Mouse (Mus musculus) ovary, adult 2 months (tissue): ENCODE data around the gene Ikzf1. TPM values are rescaled to one million over a fixed set of nuclear protein-coding genes. Genes with fewer than 3 reads are reported as not detected.

Experiments used
- polyA plus RNA-seq: library from polyadenylated mRNA; depleted of rRNA; stranded (reverse); fragments of >200 nt; gene quantifications from 2 replicates; pipeline ENCODE4 v1.2.3, GENCODE M21; 2012; rRNA removed

Ikzf1 gene
- polyA plus RNA-seq: 8.9 and 15.7 TPM in 2 replicates

DNA sequence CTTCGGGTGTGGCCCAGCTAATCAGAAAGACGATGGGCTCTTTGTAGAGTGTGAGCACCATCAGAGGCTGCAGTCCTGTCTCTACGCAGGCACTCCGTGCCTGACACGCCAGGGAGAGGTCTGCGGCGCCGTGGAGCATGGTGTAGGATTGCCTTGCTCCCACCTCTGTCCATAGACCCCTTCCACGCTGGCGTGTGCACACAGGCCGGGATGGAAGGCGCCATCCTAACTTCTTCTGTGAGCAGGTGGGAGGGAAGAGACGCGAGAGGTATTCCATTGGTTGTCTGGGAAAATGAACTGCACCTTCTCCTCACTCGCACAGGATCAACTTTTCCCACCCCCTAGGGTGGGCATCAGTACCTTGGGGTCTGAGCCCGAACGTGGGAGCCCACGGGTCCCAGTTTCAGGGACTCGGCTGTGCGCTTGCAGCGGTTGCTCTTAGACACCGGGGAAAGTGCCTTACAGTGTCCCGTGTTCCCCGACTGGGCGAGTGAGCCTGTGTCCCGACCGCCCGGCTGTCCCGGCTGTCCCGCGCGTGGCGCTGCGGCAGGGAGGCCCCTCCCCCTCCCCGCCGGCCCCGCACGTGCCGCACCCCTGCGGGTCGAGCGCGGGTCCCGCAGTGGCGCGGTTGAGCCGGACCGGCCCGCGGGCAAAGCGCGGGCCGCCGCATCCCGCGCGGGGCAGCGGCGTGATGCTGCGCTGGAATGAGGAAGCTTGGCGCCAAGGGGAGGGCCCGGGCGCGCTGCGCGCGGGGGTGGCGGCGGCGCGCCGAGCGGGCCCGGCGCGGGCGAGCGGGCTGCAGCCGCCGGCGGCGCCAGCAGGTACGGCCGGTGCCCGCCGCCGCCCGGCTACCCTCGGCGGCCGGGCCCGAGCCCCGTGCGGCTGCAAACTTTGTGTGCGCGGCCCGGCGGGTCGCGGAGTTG is at the start of gene Ikzf1:
TSS of gene Ikzf1 (plus strand) at position 74 of the 923 bp plus-strand sequence.

DNA sequence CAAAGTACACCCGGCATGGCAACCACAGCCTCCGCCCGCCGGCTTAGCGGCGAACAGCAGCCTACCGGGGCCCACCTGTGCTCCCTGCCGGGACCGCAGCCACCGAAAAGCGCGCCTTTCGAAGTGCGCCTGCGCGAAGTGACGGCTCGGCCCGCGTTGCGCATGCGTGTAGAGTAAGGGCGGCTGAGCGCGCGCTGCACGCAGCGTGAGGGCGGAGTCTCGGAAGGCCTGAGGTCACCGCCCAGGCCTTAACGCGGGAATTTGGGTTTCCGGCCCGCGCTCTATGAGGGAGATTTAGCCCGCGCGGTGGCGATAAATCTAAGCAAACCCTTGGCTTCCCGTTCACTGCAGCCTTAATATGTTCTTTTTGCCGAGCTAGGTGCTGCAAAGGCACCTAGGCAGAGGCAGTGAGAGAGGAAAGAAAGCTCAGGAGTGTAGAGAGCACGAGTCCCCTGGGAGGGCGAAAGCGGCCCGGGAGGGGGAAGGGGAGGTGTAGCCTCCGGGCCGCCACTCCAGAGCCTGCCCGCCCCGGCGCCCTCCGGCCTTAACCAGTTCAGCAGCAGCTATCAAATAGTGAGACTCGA is 124.1 kb downstream of the Ikzf1 start, which contains the start of gene Fignl1:
TSS of gene Fignl1 (minus strand) at position 143 of the 584 bp plus-strand sequence.

Other genes starting within 250 kb of the Ikzf1 start
- gene Spata48, start 222.9 kb upstream of the Ikzf1 start, polyA plus RNA-seq: 0.44 and 13.7 TPM in 2 replicates
- gene Zpbp, start 222.6 kb upstream of the Ikzf1 start, polyA plus RNA-seq: 0.24 and 0.29 TPM in 2 replicates
- gene 4930512M02Rik, start 57.2 kb upstream of the Ikzf1 start, polyA plus RNA-seq: not detected in 2 replicates
- 5.2 and 7.1 TPM in 2 replicates for gene Fignl1, start 124.0 kb downstream of the Ikzf1 start, polyA plus RNA-seq
- gene Ddc, start 213.1 kb downstream of the Ikzf1 start, polyA plus RNA-seq: 0.08 and 0.33 TPM in 2 replicates